Mouse (Mus musculus) B cell, adult 2 months (primary cell): Measurements from ENCODE around the gene Ush1g.

Source experiments
- DNase-seq, 2 experiments: peaks; one replicate each; pipeline ENCODE4 v3.0.0; 2022

Gene Ush1g

DNA sequence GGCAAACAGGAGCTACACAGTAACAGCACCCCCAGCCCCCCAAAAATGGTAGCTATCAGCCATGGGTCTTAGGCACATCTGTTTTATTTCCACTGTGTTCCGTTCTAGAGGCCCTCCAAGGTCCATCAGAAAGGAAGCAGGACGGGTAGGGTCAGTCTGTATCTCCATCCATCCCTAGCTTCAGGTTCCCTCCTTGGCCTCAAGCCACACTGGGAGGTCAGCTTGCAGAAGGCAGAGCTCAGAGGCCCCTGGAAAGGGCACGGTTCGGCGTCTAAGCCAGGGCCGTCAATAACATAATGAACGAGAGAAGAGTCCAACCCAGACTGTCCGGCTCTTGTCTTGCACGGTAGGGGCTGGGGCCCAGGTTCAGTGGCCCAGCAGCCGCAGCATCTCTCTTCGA lies 53.9 kb downstream of the Ush1g start:
- no peak for DNase-seq

DNA sequence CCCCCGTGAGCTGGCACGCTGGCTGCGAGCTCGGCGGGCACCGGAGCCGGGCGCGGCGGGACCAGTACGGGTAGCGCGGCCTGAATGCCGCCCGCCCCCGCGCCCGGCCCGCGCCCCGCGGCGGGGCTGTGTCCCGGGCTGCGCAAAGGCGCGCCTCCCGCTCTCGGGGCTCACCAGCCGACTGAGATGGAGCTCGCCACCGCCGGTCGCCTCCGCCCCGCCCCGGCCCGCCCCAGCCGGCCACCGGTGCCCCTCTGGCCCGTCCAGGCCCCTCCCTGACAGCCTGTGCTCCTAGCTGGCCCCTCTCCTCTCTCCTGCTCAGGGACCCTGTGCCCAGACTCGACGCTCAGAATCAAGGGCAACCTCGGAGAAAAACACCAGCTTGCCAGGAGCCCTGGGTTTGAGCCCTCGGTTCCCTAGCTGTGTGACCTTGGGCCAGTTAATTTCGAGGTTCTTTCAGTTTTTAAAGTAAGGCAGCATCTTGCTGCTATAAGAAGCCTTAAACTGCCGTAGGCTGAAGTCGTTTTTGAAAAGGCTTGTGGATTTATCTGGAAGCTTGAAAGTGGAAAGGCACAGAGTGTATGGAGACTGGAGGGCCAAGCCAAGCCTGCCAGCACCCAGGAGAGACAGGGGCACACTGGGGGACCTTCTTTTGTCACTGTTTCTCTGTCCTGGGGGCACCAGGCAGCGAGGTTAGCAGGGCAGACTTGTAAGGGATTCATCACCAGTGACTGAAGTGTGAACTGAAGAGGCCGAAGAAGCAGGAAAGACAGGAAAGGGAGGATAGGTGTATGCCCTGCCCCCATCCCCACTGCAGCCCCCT lies 54.6 kb downstream of the Ush1g start, which contains the start of gene Grin2c:
Gene Grin2c, minus strand, starts transcription at position 183 of the 823 bp plus-strand sequence.
- DNase-seq: no peak

GRCm38 (mm10) chr11:115266400-115266778 lies 55.5 kb downstream of the Ush1g start:
- peak in 1 of 2 experiments; percentile 8 for DNase-seq

DNA sequence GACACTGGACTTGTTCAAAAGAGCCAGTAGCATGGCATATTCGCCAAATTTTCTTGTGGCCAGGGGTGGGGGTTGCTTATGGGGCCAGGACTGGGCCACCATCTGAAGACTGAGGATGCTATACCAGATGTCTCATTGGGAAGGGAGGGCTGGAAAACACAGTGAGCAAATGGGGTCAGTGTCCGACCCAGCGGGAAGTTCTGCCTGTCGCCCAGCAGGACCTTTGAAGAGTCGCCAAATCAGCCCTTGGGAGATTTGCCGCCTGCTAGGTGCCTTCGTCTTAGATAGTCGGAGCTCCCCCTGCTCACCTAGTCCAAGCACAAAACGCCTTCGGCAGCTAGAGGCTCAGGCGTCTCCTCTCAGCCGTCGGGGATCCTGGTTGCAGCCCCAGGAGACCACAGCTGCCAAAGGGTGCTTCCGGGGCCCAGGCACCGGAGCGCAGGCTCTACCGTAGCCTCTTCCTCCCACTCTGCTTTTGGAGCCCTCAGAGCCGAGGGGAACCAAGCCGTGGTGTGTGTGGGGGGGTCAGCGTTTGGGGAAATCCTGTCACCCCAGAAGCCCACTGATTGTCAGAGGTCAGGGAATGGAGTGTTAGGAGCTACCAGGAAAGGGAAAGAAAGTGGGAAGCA lies 56.0 kb downstream of the Ush1g start:
- peak in 1 of 2 experiments; percentile 5 for DNase-seq
